Mouse (Mus musculus): Measurements from ENCODE around the gene Robo3.

Robo3 gene

DNA sequence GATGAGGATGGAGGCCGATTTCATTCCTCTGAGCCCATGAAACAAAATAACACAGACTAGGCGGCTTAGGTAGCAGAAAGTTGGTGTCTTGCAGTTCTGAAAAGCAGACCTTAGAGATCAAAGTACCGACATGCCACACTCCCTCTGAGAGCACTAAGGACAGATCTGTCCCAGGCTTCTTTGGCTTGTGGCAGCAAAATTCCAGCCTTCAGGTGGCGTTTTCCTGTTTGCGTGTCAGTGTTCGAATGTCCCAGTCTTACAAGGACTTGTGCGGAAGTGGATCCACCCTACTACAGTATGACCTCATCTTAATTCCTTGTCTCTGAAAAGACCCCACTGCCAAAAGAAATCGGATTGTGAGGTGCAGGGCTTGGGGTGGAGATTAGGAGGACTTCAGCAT is 64.2 kb downstream of the Robo3 start:
- no peak for DNase-seq (ENCODE audit: low read depth, low spot score)

DNA sequence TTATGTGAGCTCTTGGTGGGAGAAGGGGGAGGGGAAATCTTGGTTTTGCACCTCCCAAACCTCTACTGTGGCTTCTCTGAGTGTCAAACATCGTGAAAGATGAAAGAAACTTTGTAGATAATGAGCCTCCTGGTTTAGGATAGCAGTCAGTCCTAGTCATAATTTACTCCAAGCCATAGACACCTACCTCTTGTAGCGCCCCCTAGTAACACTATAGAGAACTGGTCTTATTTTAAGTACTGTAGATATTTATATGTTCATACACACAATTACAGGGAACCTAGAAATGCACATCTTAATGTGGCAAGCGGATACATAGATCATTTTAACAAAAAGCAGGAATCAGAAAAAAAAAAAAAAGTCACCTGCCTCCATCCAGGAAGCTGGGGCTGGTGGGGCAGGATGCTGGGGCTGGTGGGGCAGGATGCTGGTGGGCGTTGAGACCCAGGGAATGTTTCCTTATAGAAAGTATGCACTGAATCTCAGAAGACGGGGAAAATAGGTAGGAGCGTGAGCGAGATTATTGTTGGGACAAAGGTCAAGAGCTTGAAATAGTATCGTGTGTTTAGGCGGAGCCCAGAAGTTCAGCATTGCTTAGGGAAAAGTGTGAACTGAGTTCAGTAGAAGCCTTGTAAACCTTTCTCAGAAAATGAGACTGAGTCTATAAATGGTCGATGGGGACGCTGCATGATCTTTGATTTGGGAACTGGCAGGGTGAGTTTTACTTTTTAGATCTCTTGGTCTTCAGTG is 64.8 kb downstream of the Robo3 start:
- DNase-seq (ENCODE audit: low read depth, low spot score): no peak

DNA sequence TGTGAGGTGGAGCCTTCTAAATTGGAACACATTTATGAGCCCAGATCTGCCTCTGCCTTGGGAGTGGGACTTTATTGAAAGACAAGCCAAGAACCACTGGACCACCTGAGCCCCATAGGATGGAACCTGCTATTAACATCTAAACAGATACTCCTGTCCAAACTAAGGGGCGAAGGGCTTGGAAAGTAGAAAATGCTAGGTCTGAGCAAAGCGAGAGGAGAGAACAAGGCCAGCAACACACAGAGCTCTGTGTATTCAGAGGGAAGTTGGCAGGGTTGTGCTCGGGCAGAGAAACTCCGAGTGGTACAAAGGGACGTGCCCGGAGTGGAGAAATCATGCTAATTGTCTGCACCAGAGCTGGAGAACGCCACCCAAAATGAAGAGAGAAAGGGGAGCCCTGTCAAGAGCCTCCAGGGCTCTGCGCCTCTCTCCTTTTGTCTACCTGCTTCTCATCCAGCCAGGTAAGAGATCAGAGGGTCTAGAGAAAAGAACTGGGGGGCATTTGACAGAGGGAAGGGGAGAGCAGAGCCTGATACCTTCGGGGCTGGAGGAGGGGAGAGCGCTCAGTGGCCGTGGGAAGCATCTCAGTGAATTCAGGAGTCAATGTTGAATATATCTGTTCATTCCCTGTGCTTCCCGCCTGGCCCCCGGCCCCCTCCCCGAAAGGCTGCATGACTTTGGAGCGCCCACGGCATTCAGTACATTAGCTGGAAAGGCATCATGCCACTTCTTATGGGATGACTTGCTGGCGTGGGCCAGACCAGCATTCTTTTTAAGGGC is 65.6 kb downstream of the Robo3 start, which contains the start of gene Hepacam:
Gene Hepacam (plus strand): TSS at position 51 of the 780 bp plus-strand sequence.
- no peak for DNase-seq (ENCODE audit: low read depth, low spot score)

DNA sequence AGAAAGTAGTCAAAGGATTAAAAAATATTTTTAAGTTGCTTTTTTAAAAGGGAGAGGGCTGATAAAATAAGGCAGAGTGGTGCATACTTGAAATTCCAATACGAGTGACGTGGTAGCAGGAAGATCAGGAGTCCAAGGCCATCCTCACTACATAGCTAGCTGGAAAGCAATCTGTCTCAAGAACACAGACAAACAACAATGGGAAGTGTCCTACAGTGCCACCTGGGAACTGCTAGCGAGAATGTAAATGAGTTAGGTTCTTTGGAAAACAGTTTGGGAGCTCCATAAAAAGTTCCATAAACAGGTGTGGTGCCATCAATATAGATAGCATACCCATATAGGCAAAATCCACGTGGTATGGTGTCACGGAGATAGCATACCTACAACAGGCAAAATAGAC is 67.3 kb downstream of the Robo3 start:
- no peak for DNase-seq (ENCODE audit: low read depth, low spot score)
